Mouse (Mus musculus) stomach, embryonic 14.5 days (tissue): Measurements from ENCODE around the gene Rev1. TPM values are rescaled to one million over a fixed set of nuclear protein-coding genes. Genes with fewer than 3 reads are reported as not detected.

ENCODE experiments used
- ATAC-seq: fragments of 200-750 bp; cut with Nextera tagmentation; 2 replicates; pipeline ENCODE4 v1.8.0; 2017; ENCODE audit warnings: low read depth, moderate TSS enrichment; ENCODE audit not compliant: insufficient number of reproducible peaks, insufficient read depth, low FRiP score
- H3K27ac ChIP-seq: fragments of 300-500 bp; sonication (generic); 2 replicates; pipeline ENCODE4 v1.5.1; 2014; ENCODE audit warnings: mild to moderate bottlenecking, low read length, moderate library complexity, mixed read lengths
- H3K27me3 ChIP-seq: fragments of 300-500 bp; sonication (generic); 2 replicates; pipeline ENCODE4 v1.6.1; 2014; ENCODE audit warnings: low read length, control low read depth, mixed read lengths; ENCODE audit not compliant: control insufficient read depth, insufficient read depth
- H3K36me3 ChIP-seq: fragments of 300-500 bp; sonication (generic); 2 replicates; pipeline ENCODE4 v1.6.1; 2014; ENCODE audit warnings: mild to moderate bottlenecking, control low read depth, low read length, moderate library complexity, mixed read lengths; ENCODE audit not compliant: control insufficient read depth, insufficient read depth
- H3K4me1 ChIP-seq: fragments of 300-500 bp; sonication (generic); 2 replicates; pipeline ENCODE4 v1.6.1; 2014; ENCODE audit warnings: low read length, control low read depth, mixed read lengths; ENCODE audit not compliant: control insufficient read depth, insufficient read depth
- H3K4me2 ChIP-seq: fragments of 300-500 bp; sonication (generic); replicated peaks from 2 replicates; pipeline ENCODE4 v1.6.1; 2014; ENCODE audit warnings: low read depth, low read length, control low read depth
- H3K4me3 ChIP-seq: fragments of 300-500 bp; sonication (generic); 2 replicates; pipeline ENCODE4 v1.5.1; 2014; ENCODE audit warnings: low read depth, low read length, control low read depth
- H3K9ac ChIP-seq: fragments of 300-500 bp; sonication (generic); replicated peaks from 2 replicates; pipeline ENCODE4 v1.6.1; 2014; ENCODE audit warnings: low read depth, mild to moderate bottlenecking, control low read depth, low read length, moderate library complexity, mixed read lengths
- H3K9me3 ChIP-seq: fragments of 300-500 bp; sonication (generic); 2 replicates; pipeline ENCODE4 v1.6.1; 2016; ENCODE audit warnings: low read depth, low read length, control low read depth; ENCODE audit not compliant: control insufficient read depth
- WGBS: fragments of 180-500 bp; shearing (Covaris S2); extraction: QIAGEN DNeasy Blood & Tissue Kit; methylation state at CpG from one replicate; pipeline ENCODE4 v1.1.7; 2014; 5-methylcytosine and 5-hydroxymethylcytosine counted together
- polyA plus RNA-seq: library from polyadenylated mRNA; unstranded; fragments of >200 nt; fragmentation: Nextera tagmentation; extraction: Ambion mirVana; gene quantifications from 2 replicates; pipeline ENCODE4 v1.2.1, GENCODE M21; 2014

The Rev1 gene
- 28.8 and 32.8 TPM in 2 replicates for polyA plus RNA-seq

- peak within 1 kb of the TSS; percentile 80 for H3K27ac ChIP-seq
- peak within 1 kb of the TSS; percentile 67 for H3K4me2 ChIP-seq
- no peaks in the 10 kb centered on the region for H3K27me3 ChIP-seq
- under 1% methylated on average over 63 of the region's 122 CpGs for WGBS
- peak within 1 kb of the TSS; percentile 87 for H3K9ac ChIP-seq
- ATAC-seq = peak; percentile 94
- H3K36me3 ChIP-seq = no peaks in the 10 kb centered on the region
- peaks cover 12% of the 10 kb centered on the region; the same call in 1 of the 2 replicates for H3K4me1 ChIP-seq
- H3K4me3 ChIP-seq = peak within 1 kb of the TSS; percentile 85
- H3K9me3 ChIP-seq = no peaks in the 10 kb centered on the region
Measured at GRCm38 (mm10) chr1:38129501-38130267, at the start of gene Rev1. Rev1 (minus strand) TSS chr1:38129801.

GRCm38 (mm10) chr1:38178929-38179328, 49.3 kb upstream of the Rev1 start:
- H3K4me3 ChIP-seq = no peak overlapping the region
- no peaks in the 10 kb centered on the region for H3K4me1 ChIP-seq
- no peaks in the 10 kb centered on the region for H3K27me3 ChIP-seq
- no peak overlapping the region for H3K9ac ChIP-seq
- 88% methylated on average over 8 of the region's 8 CpGs for WGBS
- H3K4me2 ChIP-seq = no peak overlapping the region
- H3K36me3 ChIP-seq = peaks cover 5% of the 10 kb centered on the region; the same call in 1 of the 2 replicates
- no peak overlapping the region for H3K27ac ChIP-seq
- ATAC-seq = no peak
- no peaks in the 10 kb centered on the region for H3K9me3 ChIP-seq

- H3K27ac ChIP-seq = no peak overlapping the region
- no peaks in the 10 kb centered on the region for H3K4me1 ChIP-seq
- H3K9ac ChIP-seq = no peak overlapping the region
- WGBS = 90% methylated on average over 7 of the region's 7 CpGs
- peaks cover 3% of the 10 kb centered on the region; the same call in 1 of the 2 replicates for H3K36me3 ChIP-seq
- no peak for ATAC-seq
- H3K27me3 ChIP-seq = no peaks in the 10 kb centered on the region
- no peaks in the 10 kb centered on the region for H3K9me3 ChIP-seq
- H3K4me3 ChIP-seq = no peak overlapping the region
- no peak overlapping the region for H3K4me2 ChIP-seq
Measured at GRCm38 (mm10) chr1:38176077-38176476, 46.5 kb upstream of the Rev1 start.

- H3K4me1 ChIP-seq = no peaks in the 10 kb centered on the region
- H3K9me3 ChIP-seq = no peaks in the 10 kb centered on the region
- H3K4me3 ChIP-seq = no peak overlapping the region
- no peak overlapping the region for H3K9ac ChIP-seq
- no peak for ATAC-seq
- H3K27ac ChIP-seq = no peak overlapping the region
- H3K27me3 ChIP-seq = no peaks in the 10 kb centered on the region
- WGBS = 91% methylated on average over 4 of the region's 4 CpGs
- no peaks in the 10 kb centered on the region for H3K36me3 ChIP-seq
- H3K4me2 ChIP-seq = no peak overlapping the region
Measured at GRCm38 (mm10) chr1:38171874-38172273, 42.3 kb upstream of the Rev1 start.

GRCm38 (mm10) chr1:38165696-38166095, 36.1 kb upstream of the Rev1 start:
- H3K27me3 ChIP-seq = no peaks in the 10 kb centered on the region
- H3K4me3 ChIP-seq = no peak overlapping the region
- no peak overlapping the region for H3K9ac ChIP-seq
- 37% methylated on average over 2 of the region's 2 CpGs for WGBS
- ATAC-seq = no peak
- no peaks in the 10 kb centered on the region for H3K4me1 ChIP-seq
- no peaks in the 10 kb centered on the region for H3K9me3 ChIP-seq
- no peak overlapping the region for H3K4me2 ChIP-seq
- H3K36me3 ChIP-seq = no peaks in the 10 kb centered on the region
- no peak overlapping the region for H3K27ac ChIP-seq

GRCm38 (mm10) chr1:38150086-38150485, 20.5 kb upstream of the Rev1 start:
- Histone ChIP-seq H3K36me3 (no peaks in the 10 kb centered on the region), H3K4me3 (no peak overlapping the region), H3K4me2 (no peak overlapping the region), H3K9ac (no peak overlapping the region), H3K4me1 (no peaks in the 10 kb centered on the region), H3K27me3 (no peaks in the 10 kb centered on the region), H3K27ac (no peak overlapping the region), H3K9me3 (no peaks in the 10 kb centered on the region)
- 79% methylated on average over 5 of the region's 5 CpGs for WGBS
- no peak for ATAC-seq

- Histone ChIP-seq H3K4me1 (no peaks in the 10 kb centered on the region), H3K9ac (no peak overlapping the region), H3K4me2 (no peak overlapping the region), H3K27ac (no peak overlapping the region), H3K36me3 (no peaks in the 10 kb centered on the region), H3K9me3 (no peaks in the 10 kb centered on the region), H3K4me3 (no peak overlapping the region), H3K27me3 (no peaks in the 10 kb centered on the region)
- WGBS = 92% methylated on average over 4 of the region's 4 CpGs
- no peak for ATAC-seq
Measured at GRCm38 (mm10) chr1:38146008-38146407, 16.4 kb upstream of the Rev1 start.

GRCm38 (mm10) chr1:38141371-38141770, 11.8 kb upstream of the Rev1 start:
- H3K9ac ChIP-seq = no peak overlapping the region
- 78% methylated on average over 1 of the region's 1 CpGs for WGBS
- H3K4me3 ChIP-seq = no peak overlapping the region
- no peaks in the 10 kb centered on the region for H3K4me1 ChIP-seq
- H3K27ac ChIP-seq = no peak overlapping the region
- ATAC-seq = no peak
- no peak overlapping the region for H3K4me2 ChIP-seq
- H3K36me3 ChIP-seq = no peaks in the 10 kb centered on the region
- H3K27me3 ChIP-seq = no peaks in the 10 kb centered on the region
- no peaks in the 10 kb centered on the region for H3K9me3 ChIP-seq

GRCm38 (mm10) chr1:38140911-38141310, 11.3 kb upstream of the Rev1 start:
- no peak for ATAC-seq
- Histone ChIP-seq H3K4me1 (no peaks in the 10 kb centered on the region), H3K9me3 (no peaks in the 10 kb centered on the region), H3K4me2 (no peak overlapping the region), H3K9ac (no peak overlapping the region), H3K36me3 (no peaks in the 10 kb centered on the region), H3K27me3 (no peaks in the 10 kb centered on the region), H3K27ac (no peak overlapping the region), H3K4me3 (no peak overlapping the region)
- 83% methylated on average over 2 of the region's 2 CpGs for WGBS
